Comparison of ENCODE assay signal across 24 mouse cellular contexts in the genomic region with DNA sequence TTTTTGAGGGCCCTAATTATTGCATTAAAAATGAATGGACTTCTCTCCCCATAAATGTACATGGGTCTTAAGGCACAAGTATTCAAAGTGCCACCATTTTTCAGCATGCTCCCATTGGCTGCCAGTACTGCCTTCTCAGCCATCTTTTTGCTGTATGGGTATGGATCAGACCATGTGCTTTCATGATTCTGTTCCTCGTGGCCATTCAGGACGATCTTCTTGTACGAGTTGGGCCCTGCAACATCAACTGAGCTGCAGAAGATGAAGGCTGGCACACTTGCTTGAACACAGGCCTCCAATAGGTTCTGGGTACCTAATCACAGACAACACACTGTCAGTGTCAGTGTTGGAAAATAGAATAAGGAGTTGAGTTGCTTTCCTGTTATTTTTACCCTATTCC. TPM values are rescaled to one million over a fixed set of nuclear protein-coding genes. Genes with fewer than 3 reads are reported as not detected.
DNase-seq lines count a peak whose midpoint lies in the region; ATAC-seq lines count a peak whose summit lies in the region.
"Had no signal": no experiment of that assay in that cellular context is flagged by ENCODE, and none has a peak within 500 bp of the region (broad histone marks: within the 10 kb centered on the region; RNA-seq: fewer than 3 reads in every experiment).

No protein-coding gene starts in this region.

- no peaks in the 10 kb centered on the region for H3K9me3 ChIP-seq in liver, embryonic 12.5 days (replicated peaks)

- intact Hi-C loops in heart, postnatal 14 days (cut with DNase I): no loop called here

- no peak overlapping the region for H3K9ac ChIP-seq in liver, embryonic 12.5 days

- H3K36me3 ChIP-seq in liver, embryonic 12.5 days: no peaks in the 10 kb centered on the region
- H3K36me3 ChIP-seq: G1E had no signal

- no peak overlapping the region for H3K4me2 ChIP-seq in liver, embryonic 12.5 days

- peak; percentile 54 for DNase-seq in adrenal gland, adult 2 months
- DNase-seq in adrenal gland, adult 18-20 months (ENCODE audit: low spot score in 2 of 2): no peak
- peak; percentile 19 for DNase-seq in adrenal gland, adult 8-10 months
- DNase-seq in adrenal gland, postnatal 14 days: no peak
- peak; percentile 68 for DNase-seq in heart, adult 11 months
- DNase-seq in heart, postnatal 14 days: no peak
- no peak for DNase-seq in liver
- DNase-seq: B cell, adult 2 months; cerebellum, adult 11 months; cerebellum, adult 11-12 months; cerebellum, adult 18-20 months; cerebellum, adult 2 months; cerebellum, adult 8-10 months; cerebellum, adult 9-10 months had no signal

- no peak overlapping the region for H3K4me3 ChIP-seq in liver, embryonic 12.5 days

- ATAC-seq in liver, embryonic 12.5 days: no peak
- ATAC-seq: activated CD4-positive, CD25-positive, alpha-beta regulatory T cell, adult 4 months; CD4-positive, CD25-positive, alpha-beta regulatory T cell, adult 4 months; Patski had no signal

- no peaks in the 10 kb centered on the region for H3K27me3 ChIP-seq in liver, embryonic 12.5 days (replicated peaks)
- H3K27me3 ChIP-seq: CH12.LX had no signal

- 74% methylated on average over 3 of the region's 3 CpGs for WGBS in liver, embryonic 12.5 days (ENCODE audit: insufficient replicate concordance)

- 0 out of 2 replicates have a peak overlapping the region, but pooled peaks have one; percentile 2 for H3K27ac ChIP-seq in liver, embryonic 12.5 days

- H3K4me1 ChIP-seq in liver, embryonic 12.5 days: peaks cover 60% of the 10 kb centered on the region

RNA-seq across cellular contexts. Expression of gene Hsd3b1, which starts 6.5 kb away (rescaled TPM):
- total RNA-seq in adrenal gland, adult 2 months (2021): over 10,000 TPM; 12,384 to 13,319 TPM
- polyA plus RNA-seq in adrenal gland, adult 2 months (2012; rRNA removed): 2,936 and 3,465 TPM in 2 replicates
- over 10,000 TPM in 1 of 2 experiments, 1,000 to 10,000 TPM in 1; 7,764 to 16,960 TPM for total RNA-seq in adrenal gland, adult 18-20 months (2021)
- over 10,000 TPM; 14,159 to 21,140 (median 16,040) TPM for total RNA-seq in adrenal gland, adult 8-10 months (2022)
- 6,308 and 6,460 TPM in 2 replicates for total RNA-seq in adrenal gland, postnatal 14 days (2021)
- not detected for total RNA-seq in heart, postnatal 14 days (2021)
- 11.0 and 11.7 TPM in 2 replicates for polyA plus RNA-seq in liver, embryonic 12.5 days (2016; fragmentation: Nextera tagmentation; extraction: Ambion mirVana)
- total RNA-seq: CH12.LX, G1E, MEL had no signal
- polyA plus RNA-seq: activated CD4-positive, CD25-positive, alpha-beta regulatory T cell, adult 4 months; C2C12; CD4-positive, CD25-positive, alpha-beta regulatory T cell, adult 4 months; cerebellum, adult 2 months; G1E; Patski had no signal

RNA-seq across cellular contexts. Expression of gene Hsd3b6, which starts 38.8 kb away (rescaled TPM):
- total RNA-seq in adrenal gland, adult 2 months (2021): 100 to 1,000 TPM in 1 of 2 experiments, 10 to 100 TPM in 1; 75.9 to 236 TPM
- 25.3 and 27.1 TPM in 2 replicates for polyA plus RNA-seq in adrenal gland, adult 2 months (2012; rRNA removed)
- 100 to 1,000 TPM in 1 of 2 experiments, 10 to 100 TPM in 1; 78.7 to 201 TPM for total RNA-seq in adrenal gland, adult 18-20 months (2021)
- 100 to 1,000 TPM in 2 of 4 experiments, 10 to 100 TPM in 2; 62.5 to 342 (median 149) TPM for total RNA-seq in adrenal gland, adult 8-10 months (2022)
- 47.6 and 62.0 TPM in 2 replicates for total RNA-seq in adrenal gland, postnatal 14 days (2021)
- not detected for total RNA-seq in heart, postnatal 14 days (2021)
- polyA plus RNA-seq in liver, embryonic 12.5 days (2016; fragmentation: Nextera tagmentation; extraction: Ambion mirVana): 45.7 and 53.1 TPM in 2 replicates
- total RNA-seq: CH12.LX, ES-E14, MEL had no signal
- polyA plus RNA-seq: activated CD4-positive, CD25-positive, alpha-beta regulatory T cell, adult 4 months; C2C12; CD4-positive, CD25-positive, alpha-beta regulatory T cell, adult 4 months; cerebellum, adult 2 months; G1E had no signal

RNA-seq across cellular contexts. Expression of gene Hao2, which starts 40.0 kb away (rescaled TPM):
- total RNA-seq in adrenal gland, adult 2 months (2021): 100 to 1,000 TPM; 211 to 479 TPM
- polyA plus RNA-seq in adrenal gland, adult 2 months (2012; rRNA removed): 8.8 and 10.9 TPM in 2 replicates
- 100 to 1,000 TPM; 331 to 334 TPM for total RNA-seq in adrenal gland, adult 18-20 months (2021)
- total RNA-seq in adrenal gland, adult 8-10 months (2022): 100 to 1,000 TPM; 231 to 398 (median 393) TPM
- 200 and 208 TPM in 2 replicates for total RNA-seq in adrenal gland, postnatal 14 days (2021)
- not detected for total RNA-seq in heart, postnatal 14 days (2021)
- polyA plus RNA-seq in liver, embryonic 12.5 days (2016; fragmentation: Nextera tagmentation; extraction: Ambion mirVana): 0.71 and 0.88 TPM in 2 replicates
- total RNA-seq: CH12.LX, ES-E14, G1E, MEL had no signal
- polyA plus RNA-seq: activated CD4-positive, CD25-positive, alpha-beta regulatory T cell, adult 4 months; brain, embryonic 14.5 days; C2C12; CD4-positive, CD25-positive, alpha-beta regulatory T cell, adult 4 months; cerebellum, adult 2 months; G1E; Patski had no signal

Comparison
In these comparisons a context has a peak if more than half of its experiments do, and no peak if none do; other contexts are left out.
1. DNase-seq: peak in adrenal gland, adult 2 months (single experiment), adrenal gland, adult 8-10 months (single experiment) and heart, adult 11 months (single experiment); none in adrenal gland, adult 18-20 months (0 of 2), adrenal gland, postnatal 14 days (single experiment), heart, postnatal 14 days (0 of 2) and liver (single experiment).
2. RNA of gene Hsd3b1, which starts 6.5 kb away (total RNA-seq): 14,159 to 21,140 TPM in adrenal gland, adult 8-10 months, 7,764 to 16,960 TPM in adrenal gland, adult 18-20 months, 12,384 to 13,319 TPM in adrenal gland, adult 2 months and 6,308 to 6,460 TPM in adrenal gland, postnatal 14 days; not detected in heart, postnatal 14 days; every median in the first group is over 1,000 times any median in the second.
3. RNA of gene Hsd3b6, which starts 38.8 kb away (total RNA-seq): 75.9 to 236 TPM in adrenal gland, adult 2 months, 62.5 to 342 TPM in adrenal gland, adult 8-10 months, 78.7 to 201 TPM in adrenal gland, adult 18-20 months and 47.6 to 62.0 TPM in adrenal gland, postnatal 14 days; not detected in heart, postnatal 14 days; every median in the first group is over 10 times any median in the second.
4. RNA of gene Hao2, which starts 40.0 kb away (total RNA-seq): 211 to 479 TPM in adrenal gland, adult 2 months, 231 to 398 TPM in adrenal gland, adult 8-10 months, 331 to 334 TPM in adrenal gland, adult 18-20 months and 200 to 208 TPM in adrenal gland, postnatal 14 days; not detected in heart, postnatal 14 days; every median in the first group is over 100 times any median in the second.